Mouse (Mus musculus) NIH3T3 (cell line): Measurements from ENCODE around the gene Zmym2.
"Not testable (repeated sequence)": the region's sequence is repeated elsewhere in the genome, so short reads cannot be mapped to it uniquely, and the experiment has no call there.

Experiments used
- DNase-seq: peaks from one replicate; pipeline ENCODE4 v3.0.0-alpha.2; 2012; ENCODE audit warnings: low read depth

The Zmym2 gene

DNA sequence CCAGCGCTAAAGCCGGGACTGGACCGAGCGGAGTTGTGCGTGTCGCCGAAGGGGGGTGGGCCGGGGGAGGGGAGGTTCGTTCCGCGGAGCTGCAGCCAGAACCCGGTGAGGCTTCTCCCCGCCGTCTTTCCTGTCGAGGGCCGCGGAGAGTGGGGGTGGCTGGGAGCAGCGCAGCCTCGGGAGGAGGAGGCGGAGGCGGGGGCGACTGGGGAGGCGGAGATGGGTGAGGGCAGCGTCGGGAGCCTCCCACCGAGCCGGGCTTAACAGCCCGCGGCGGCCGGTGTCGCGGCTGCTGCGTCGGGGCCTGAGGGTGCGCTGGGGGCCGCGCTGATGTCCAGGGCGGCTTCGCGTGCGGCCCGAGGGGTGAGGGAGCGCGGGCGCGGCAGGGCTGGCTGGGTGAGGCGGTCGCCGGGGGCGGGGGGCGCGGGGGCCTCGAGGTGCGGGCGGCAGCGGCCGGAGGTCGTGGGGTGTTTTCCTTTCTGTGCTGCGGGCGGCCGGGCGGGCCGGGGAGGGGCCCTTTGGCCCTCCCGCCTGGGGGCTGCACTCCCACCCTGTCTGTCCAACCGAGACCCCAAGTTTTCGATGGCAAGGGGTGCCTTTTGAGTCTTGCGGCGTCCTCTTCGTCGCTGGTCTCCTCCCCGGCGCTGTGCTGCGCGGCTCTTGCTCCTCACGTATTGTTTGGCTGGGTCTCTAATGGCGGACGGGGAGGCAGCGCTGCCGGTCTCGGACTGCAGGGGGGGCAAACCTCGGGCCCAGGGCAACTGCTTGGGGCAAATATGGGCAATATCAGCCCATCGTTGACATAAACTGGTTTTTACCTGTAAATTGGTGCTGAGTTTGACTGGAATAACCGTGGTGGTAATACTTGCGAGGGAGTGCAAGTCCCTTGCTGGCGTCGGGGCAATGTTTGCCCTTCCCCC is at the start of gene Zmym2:
Gene Zmym2, plus strand, starts transcription at position 60 of the 920 bp plus-strand sequence.
- DNase-seq: peak; percentile 81

GRCm38 (mm10) chr14:56844033-56844432 is 42.4 kb upstream of the Zmym2 start:
- DNase-seq: no peak

DNA sequence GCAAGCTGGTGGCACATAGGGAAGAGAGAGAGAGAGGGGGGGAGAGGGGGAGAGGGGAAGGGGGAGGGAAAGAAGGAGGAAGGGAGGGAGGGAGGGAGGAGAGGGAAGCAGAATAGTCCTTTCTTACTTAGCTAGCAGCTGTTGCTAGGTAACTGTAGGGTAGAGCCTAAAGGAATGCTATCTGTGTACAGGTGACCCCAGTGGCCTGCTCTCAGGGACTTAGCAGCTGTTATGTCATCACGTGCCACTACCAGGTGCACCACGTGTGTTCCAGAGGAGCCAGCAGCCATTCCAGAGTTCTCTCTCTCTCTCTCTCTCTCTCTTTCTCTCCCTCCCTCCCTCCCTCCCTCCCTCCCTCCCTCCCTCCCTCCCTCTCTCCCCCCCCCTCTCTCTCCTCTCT is 41.9 kb upstream of the Zmym2 start:
- no peak for DNase-seq

DNA sequence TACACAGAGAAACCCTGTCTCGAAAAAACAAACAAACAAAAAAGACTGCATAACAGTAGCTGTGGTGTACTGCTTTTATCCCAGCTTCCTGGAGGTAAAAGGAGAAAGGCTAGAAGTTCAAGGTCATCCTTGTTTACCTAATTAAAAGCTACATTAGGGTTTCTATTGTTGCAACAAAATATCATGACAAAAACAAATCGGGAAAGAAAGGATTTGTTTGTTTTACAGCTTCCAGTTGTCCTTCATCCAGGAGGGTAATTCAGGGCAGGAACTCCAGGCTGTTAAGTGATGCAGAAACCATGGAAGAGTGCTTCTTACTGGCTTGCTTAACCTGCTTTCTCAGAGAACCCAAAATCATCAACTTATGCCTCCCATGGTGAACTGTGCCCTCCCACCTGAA is 38.1 kb upstream of the Zmym2 start:
- no peak for DNase-seq

DNA sequence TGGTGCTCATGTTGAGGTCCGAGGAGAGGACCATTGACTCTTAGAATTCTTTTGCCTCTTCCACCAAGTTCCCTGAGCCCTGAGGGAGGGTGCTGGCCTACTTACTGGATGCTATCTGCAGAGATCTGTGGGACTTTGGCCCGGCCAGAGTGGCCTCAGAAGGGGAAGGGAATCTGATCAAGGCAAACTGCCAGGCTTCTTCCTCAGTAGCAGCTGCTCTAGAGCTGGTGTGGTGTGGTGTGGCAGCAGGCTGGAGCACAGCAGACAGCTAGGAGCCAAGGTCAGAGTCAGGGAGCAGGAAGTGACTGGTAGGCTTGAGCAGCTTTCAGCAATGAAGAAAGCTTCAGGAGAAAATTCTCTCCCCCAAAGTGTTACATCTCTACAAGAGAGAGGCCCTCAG is 36.8 kb upstream of the Zmym2 start:
- no peak for DNase-seq

DNA sequence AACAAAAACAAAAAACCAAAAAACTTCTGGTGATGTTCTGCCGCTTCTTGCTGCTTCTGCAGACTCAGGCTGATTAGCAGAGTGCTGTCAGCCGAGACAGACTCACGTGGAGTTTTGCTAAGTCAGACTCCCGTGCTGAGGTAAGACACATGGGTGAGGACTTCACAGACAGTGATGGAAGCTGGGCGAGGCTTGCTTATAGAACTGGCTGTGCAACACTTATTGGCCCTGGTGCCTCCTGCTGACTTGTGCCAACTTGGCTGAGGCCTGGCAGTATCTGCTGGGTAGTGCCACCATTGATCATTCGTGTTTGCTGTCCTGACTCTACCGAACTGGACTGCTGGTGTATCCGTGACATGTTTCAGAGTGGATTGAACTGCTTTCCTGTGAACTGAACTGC is 22.4 kb upstream of the Zmym2 start:
- no peak for DNase-seq

DNA sequence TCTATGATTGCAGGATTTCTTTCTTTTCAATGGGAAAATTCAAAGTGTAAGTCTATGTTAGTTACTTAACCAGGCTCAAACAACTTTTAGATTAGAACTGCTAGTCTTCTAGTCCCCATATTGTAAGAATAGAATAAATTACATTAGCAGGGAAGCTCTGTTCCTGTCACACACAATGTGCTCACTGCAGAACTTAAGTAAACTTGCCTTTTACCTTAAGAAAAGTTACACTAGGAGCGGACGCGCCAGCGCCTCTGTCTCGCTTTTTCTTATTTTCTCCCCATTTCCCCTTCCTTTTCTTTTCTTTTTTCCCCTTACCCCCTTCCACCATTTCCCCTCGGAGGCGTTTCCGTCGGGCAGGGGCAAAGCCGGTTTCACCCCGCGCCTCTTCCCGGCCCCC is 21.8 kb upstream of the Zmym2 start:
- DNase-seq: no peak

GRCm38 (mm10) chr14:56865112-56865511 is 21.3 kb upstream of the Zmym2 start:
- DNase-seq: not testable (repeated sequence)

DNA sequence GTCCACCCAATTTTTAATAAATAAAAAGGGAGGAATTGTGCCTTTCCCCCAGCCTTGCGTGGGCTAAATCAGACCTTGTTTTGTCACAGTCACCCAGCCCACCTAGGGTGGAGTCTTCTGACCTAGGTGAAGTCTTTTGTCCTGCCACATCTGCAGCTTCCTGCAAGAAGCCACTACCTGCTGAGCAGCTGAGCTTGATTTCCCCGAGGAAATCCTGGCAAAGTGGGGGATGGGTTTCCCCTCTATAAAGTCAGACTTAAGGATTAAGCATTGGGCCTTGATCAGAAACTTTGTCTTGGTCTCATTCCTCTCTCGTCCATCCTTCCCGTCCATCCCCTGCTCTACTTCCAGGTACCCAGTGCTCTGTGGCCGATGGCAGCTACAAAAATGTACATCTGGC is 12.9 kb upstream of the Zmym2 start:
- no peak for DNase-seq

GRCm38 (mm10) chr14:56875586-56876159 is 10.8 kb upstream of the Zmym2 start:
- peak; percentile 3 for DNase-seq

- DNase-seq: no peak
Measured at GRCm38 (mm10) chr14:56881271-56881670, 5.2 kb upstream of the Zmym2 start.

DNA sequence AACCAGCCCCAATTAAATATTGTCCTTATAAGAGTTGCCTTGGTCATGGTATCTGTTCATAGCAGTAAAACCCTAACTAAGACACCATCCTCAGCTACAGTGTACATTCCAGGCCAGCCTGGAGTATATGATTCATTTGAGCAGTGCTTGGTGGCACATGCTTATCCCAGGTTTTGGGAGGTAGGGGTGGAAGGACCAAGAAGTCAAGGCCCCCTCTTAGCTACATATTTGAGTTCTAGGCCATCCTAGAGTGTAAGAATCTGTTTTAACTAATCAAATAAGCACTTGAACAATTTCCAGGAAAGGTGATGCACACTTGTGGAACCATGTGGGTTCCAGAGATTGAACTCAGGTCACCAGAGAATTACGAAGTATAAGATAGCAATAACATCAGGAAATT is 3.0 kb upstream of the Zmym2 start:
- DNase-seq: no peak

GRCm38 (mm10) chr14:56885308-56885771 is 1.1 kb upstream of the Zmym2 start:
- peak; percentile 62 for DNase-seq

- peak; percentile 76 for DNase-seq
Measured at GRCm38 (mm10) chr14:56885986-56886593, 363 bp upstream of the Zmym2 start.

DNA sequence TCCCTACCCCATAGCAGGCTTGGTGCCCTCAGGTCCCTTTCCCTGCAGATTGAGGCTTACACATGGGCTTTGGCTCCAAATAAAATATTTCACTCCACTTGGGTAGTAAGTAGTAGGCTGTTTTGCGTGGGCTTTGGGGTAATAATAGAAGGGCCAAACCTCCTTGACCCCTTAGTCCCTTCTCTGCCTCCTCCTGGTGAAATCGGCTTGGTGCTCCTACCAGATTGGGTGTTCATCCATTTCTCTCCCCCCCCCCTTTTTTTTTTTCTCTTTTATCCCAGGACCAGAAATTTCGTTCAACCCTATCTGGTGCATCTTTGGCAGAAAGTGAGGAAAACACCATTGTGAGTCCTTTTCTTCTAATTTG is 1.0 kb downstream of the Zmym2 start:
- DNase-seq: peak; percentile 56

GRCm38 (mm10) chr14:56887887-56888286 is 1.4 kb downstream of the Zmym2 start:
- peak; percentile 83 for DNase-seq

DNA sequence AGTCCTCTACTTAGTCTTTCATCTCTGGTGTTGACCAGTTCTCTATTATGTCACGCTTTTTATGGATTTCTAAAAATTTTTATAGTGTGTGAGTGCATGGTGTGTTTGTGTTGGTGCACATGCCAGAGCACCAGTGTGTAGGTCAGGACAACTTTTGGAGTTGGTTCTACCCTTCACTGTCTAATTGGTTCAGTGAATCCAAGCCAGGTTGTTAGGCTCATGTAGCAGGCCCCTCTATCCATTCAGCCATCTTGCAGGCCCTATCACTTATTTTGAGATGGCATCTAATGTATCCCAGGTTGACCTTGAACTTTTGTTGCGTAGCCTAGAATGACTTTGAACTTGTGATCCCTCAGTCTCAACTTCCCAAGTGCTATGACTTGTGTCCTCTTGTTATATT is 2.0 kb downstream of the Zmym2 start:
- DNase-seq: no peak

GRCm38 (mm10) chr14:56894417-56894816 is 8.0 kb downstream of the Zmym2 start:
- DNase-seq: no peak

DNA sequence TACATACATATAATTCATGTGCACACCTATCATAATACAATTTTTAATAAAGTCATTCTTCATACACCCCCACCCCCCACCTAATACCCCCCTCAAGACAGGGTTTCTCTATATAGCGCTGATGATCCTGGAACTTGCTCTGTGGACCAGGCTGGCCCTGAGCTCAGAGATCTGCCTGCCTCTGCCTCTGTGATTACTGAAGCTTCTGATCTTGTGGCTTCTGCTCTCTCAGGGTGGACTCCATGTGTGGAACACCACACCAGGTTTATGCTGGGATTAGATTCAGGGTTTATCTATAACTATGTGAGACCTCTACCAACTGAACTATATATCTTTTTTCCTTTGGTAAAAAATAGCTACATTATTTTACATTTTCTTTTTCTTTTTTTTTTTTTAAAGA is 10.1 kb downstream of the Zmym2 start:
- DNase-seq: no peak

GRCm38 (mm10) chr14:56897475-56897874 is 11.0 kb downstream of the Zmym2 start:
- no peak for DNase-seq

DNA sequence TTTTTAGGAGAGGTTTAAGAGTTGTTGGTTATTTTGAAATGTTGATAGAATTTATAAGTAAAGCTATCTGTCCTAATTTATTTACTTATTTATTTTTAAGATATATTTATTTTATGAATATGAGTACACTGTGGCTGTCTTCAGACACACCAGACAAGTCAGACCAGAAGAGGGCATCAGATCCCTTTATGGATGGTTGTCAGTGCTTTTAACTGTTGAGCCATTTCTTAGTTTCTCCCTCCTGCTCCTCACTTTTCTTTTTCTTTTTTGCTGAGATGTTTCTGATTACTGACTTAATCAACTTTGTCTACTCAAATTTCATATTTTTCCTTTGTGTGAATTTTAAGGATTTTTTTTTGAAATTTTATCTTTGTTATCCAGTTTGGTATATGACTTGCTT is 13.2 kb downstream of the Zmym2 start:
- DNase-seq: no peak

DNA sequence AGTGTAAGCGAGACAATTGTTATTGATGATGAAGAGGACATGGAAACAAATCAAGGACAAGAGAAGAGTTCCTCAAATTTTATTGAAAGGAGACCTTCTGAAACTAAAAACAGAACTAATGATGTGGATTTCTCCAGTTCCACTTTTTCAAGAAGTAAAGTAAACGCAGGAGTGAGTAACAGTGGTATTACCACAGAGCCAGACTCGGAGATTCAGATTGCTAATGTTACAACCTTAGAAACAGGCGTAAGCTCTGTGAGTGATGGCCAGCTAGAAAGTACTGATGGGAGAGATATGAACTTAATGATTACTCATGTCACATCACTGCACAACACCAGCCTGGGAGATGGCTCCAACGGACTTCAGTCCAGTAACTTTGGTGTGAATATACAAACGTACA is 16.6 kb downstream of the Zmym2 start:
- DNase-seq: no peak

- DNase-seq: no peak
Measured at GRCm38 (mm10) chr14:56905696-56906095, 19.2 kb downstream of the Zmym2 start.
